Mouse (Mus musculus) small intestine, adult 2 months (tissue): ENCODE data around the gene Olfr993. TPM values are rescaled to one million over a fixed set of nuclear protein-coding genes. Genes with fewer than 3 reads are reported as not detected.

Source experiments
- H3K27ac ChIP-seq: fragments of 200-500 bp; 2 replicates; pipeline ENCODE4 v1.5.1; 2012; ENCODE audit warnings: low read depth, low read length, control low read depth, inconsistent platforms; ENCODE audit not compliant: insufficient read depth
- H3K27me3 ChIP-seq: fragments of 200-500 bp; 2 replicates; pipeline ENCODE4 v1.6.1; 2012; ENCODE audit warnings: mild to moderate bottlenecking, moderate library complexity, low read length, inconsistent platforms; ENCODE audit not compliant: control insufficient read depth, insufficient read depth
- H3K36me3 ChIP-seq: fragments of 200-500 bp; 2 replicates; pipeline ENCODE4 v1.6.1; 2012; ENCODE audit warnings: mild to moderate bottlenecking, low read length, control low read depth, inconsistent platforms; ENCODE audit not compliant: control insufficient read depth, insufficient read depth
- H3K4me1 ChIP-seq: fragments of 200-500 bp; 2 replicates; pipeline ENCODE4 v1.6.1; 2012; ENCODE audit warnings: low read length, inconsistent platforms, mixed read lengths; ENCODE audit not compliant: control insufficient read depth, insufficient read depth, insufficient read length
- H3K4me3 ChIP-seq: fragments of 200-500 bp; 2 replicates; pipeline ENCODE4 v1.5.1; 2012; ENCODE audit warnings: low read depth, mild to moderate bottlenecking, control low read depth, inconsistent platforms, low read length, moderate library complexity
- CTCF ChIP-seq: fragments of 200-500 bp; IDR thresholded peaks from 2 replicates; pipeline ENCODE4 v1.5.1; 2012; ENCODE audit warnings: low read depth, mild to moderate bottlenecking, control low read depth, inconsistent platforms, low read length, moderate library complexity, mixed read lengths; ENCODE audit not compliant: insufficient replicate concordance, insufficient read length; ENCODE audit errors: extremely low read depth
- POLR2A ChIP-seq: fragments of 200-500 bp; IDR thresholded peaks from 2 replicates; pipeline ENCODE4 v1.6.1; 2012; ENCODE audit warnings: low read depth, mild to moderate bottlenecking, control low read depth, inconsistent platforms, low read length, moderate library complexity
- WGBS: fragments of 180-500 bp; shearing (Covaris S2); methylation state at CpG from one replicate; pipeline ENCODE4 v1.1.7; 2018; 5-methylcytosine and 5-hydroxymethylcytosine counted together
- polyA plus RNA-seq: library from polyadenylated mRNA; depleted of rRNA; stranded (reverse); fragments of >200 nt; gene quantifications from 2 replicates; pipeline ENCODE4 v1.2.3, GENCODE M21; 2012; rRNA removed

Gene Olfr993
- polyA plus RNA-seq = not detected in 2 replicates

GRCm38 (mm10) chr2:85414777-85415176 lies at the start of gene Olfr993:
Gene Olfr993, minus strand, starts transcription at chr2:85414877.
- Histone ChIP-seq H3K4me1 (no peaks in the 10 kb centered on the region), H3K27ac (no peak within 1 kb of the TSS), H3K4me3 (no peak within 1 kb of the TSS), H3K36me3 (no peaks in the 10 kb centered on the region), H3K27me3 (no peaks in the 10 kb centered on the region)
- TF ChIP-seq POLR2A (no peak), CTCF (no peak)

GRCm38 (mm10) chr2:85443539-85443938 lies 28.9 kb upstream of the Olfr993 start, which contains the start of gene Olfr995:
Gene Olfr995, minus strand, starts transcription at chr2:85443639.
- WGBS = 18% methylated on average over 1 of the region's 1 CpGs
- Histone ChIP-seq H3K4me1 (no peaks in the 10 kb centered on the region), H3K27me3 (no peaks in the 10 kb centered on the region), H3K27ac (no peak within 1 kb of the TSS), H3K36me3 (no peaks in the 10 kb centered on the region), H3K4me3 (no peak within 1 kb of the TSS)
- TF ChIP-seq POLR2A (no peak), CTCF (no peak)

- TF ChIP-seq POLR2A (no peak), CTCF (no peak)
- H3K4me1 ChIP-seq = no peaks in the 10 kb centered on the region
- no peaks in the 10 kb centered on the region for H3K27me3 ChIP-seq
- no peak overlapping the region for H3K27ac ChIP-seq
- no peaks in the 10 kb centered on the region for H3K36me3 ChIP-seq
- no peak overlapping the region for H3K4me3 ChIP-seq
Measured at GRCm38 (mm10) chr2:85442546-85442945, 27.9 kb upstream of the Olfr993 start.

- Histone ChIP-seq H3K36me3 (no peaks in the 10 kb centered on the region), H3K4me1 (no peaks in the 10 kb centered on the region), H3K27me3 (no peaks in the 10 kb centered on the region), H3K27ac (no peak within 1 kb of the TSS), H3K4me3 (no peak within 1 kb of the TSS)
- WGBS = 89% methylated on average over 3 of the region's 3 CpGs
- TF ChIP-seq POLR2A (no peak), CTCF (no peak)
Measured at GRCm38 (mm10) chr2:85436351-85436750, 21.7 kb upstream of the Olfr993 start, which contains the start of gene Olfr994. Gene Olfr994, minus strand, starts transcription at chr2:85436451.

GRCm38 (mm10) chr2:85425893-85426292 lies 11.2 kb upstream of the Olfr993 start:
- H3K4me1 ChIP-seq = no peaks in the 10 kb centered on the region
- 86% methylated on average over 1 of the region's 1 CpGs for WGBS
- H3K4me3 ChIP-seq = no peak overlapping the region
- H3K27me3 ChIP-seq = no peaks in the 10 kb centered on the region
- no peak overlapping the region for H3K27ac ChIP-seq
- no peaks in the 10 kb centered on the region for H3K36me3 ChIP-seq
- TF ChIP-seq CTCF = no peak

- Histone ChIP-seq H3K4me1 (no peaks in the 10 kb centered on the region), H3K36me3 (no peaks in the 10 kb centered on the region), H3K27ac (no peak within 1 kb of the TSS), H3K4me3 (no peak within 1 kb of the TSS), H3K27me3 (no peaks in the 10 kb centered on the region)
- WGBS = 22% methylated on average over 2 of the region's 2 CpGs
- no peak for TF ChIP-seq CTCF
- TF ChIP-seq POLR2A = no peak
Measured at GRCm38 (mm10) chr2:85409369-85409768, 5.3 kb downstream of the Olfr993 start, which contains the start of gene Olfr992. Gene Olfr992, minus strand, starts transcription at chr2:85409469.

Other genes with a start within 250 kb of the Olfr993 start
- 0.84 and 1.5 TPM in 2 replicates for gene Lrrc55, start 217.7 kb downstream of the Olfr993 start, polyA plus RNA-seq
- gene Olfr987, start 75.6 kb downstream of the Olfr993 start, polyA plus RNA-seq = not detected in 2 replicates
- gene Olfr988, start 51.6 kb downstream of the Olfr993 start, polyA plus RNA-seq = not detected in 2 replicates
- not detected in 2 replicates for gene Olfr992, start 5.4 kb downstream of the Olfr993 start, polyA plus RNA-seq
- gene Olfr994, start 21.6 kb upstream of the Olfr993 start, polyA plus RNA-seq = not detected in 2 replicates
- gene Olfr995, start 28.8 kb upstream of the Olfr993 start, polyA plus RNA-seq = not detected in 2 replicates
- gene 4833423E24Rik, start 104.1 kb upstream of the Olfr993 start, polyA plus RNA-seq = not detected in 2 replicates
- gene Olfr996, start 164.3 kb upstream of the Olfr993 start, polyA plus RNA-seq = not detected in 2 replicates
- not detected in 2 replicates for gene Olfr998, start 174.1 kb upstream of the Olfr993 start, polyA plus RNA-seq
- not detected in 2 replicates for gene Olfr1000, start 197.0 kb upstream of the Olfr993 start, polyA plus RNA-seq
- gene Olfr1002, start 235.8 kb upstream of the Olfr993 start, polyA plus RNA-seq = not detected in 2 replicates
- not detected in 2 replicates for gene Olfr154, start 249.6 kb upstream of the Olfr993 start, polyA plus RNA-seq